Mouse (Mus musculus) CH12.LX (cell line): ENCODE results near the gene Nhp2.
"Not testable (repeated sequence)": the region's sequence is repeated elsewhere in the genome, so short reads cannot be mapped to it uniquely, and the experiment has no call there.

Source experiments
- CTCF ChIP-seq, 2 experiments: IDR thresholded peaks in 1 of 2; conservative IDR thresholded peaks in 1 of 2; 2 replicates each; pipeline ENCODE4 v1.5.1; 2011 to 2012; ENCODE audit warnings: low read depth in 2 of 2, low read length in 2 of 2, improper control_type of control experiment in 1 of 2, inconsistent platforms in 1 of 2, mild to moderate bottlenecking in 1 of 2, moderate library complexity in 1 of 2
- KAT2A ChIP-seq: IDR thresholded peaks from 2 replicates; pipeline ENCODE4 v1.6.1; 2012; ENCODE audit warnings: low read length, improper control_type of control experiment, inconsistent platforms; ENCODE audit not compliant: insufficient replicate concordance
- MAX ChIP-seq: IDR thresholded peaks from 2 replicates; pipeline ENCODE4 v1.6.1; 2011; ENCODE audit warnings: low read length, improper control_type of control experiment
- MEF2A ChIP-seq: IDR thresholded peaks from 2 replicates; pipeline ENCODE4 v1.6.1; 2014; ENCODE audit warnings: low read depth, mild to moderate bottlenecking, inconsistent platforms, low read length, improper control_type of control experiment, borderline replicate concordance
- MYC ChIP-seq: IDR thresholded peaks from 2 replicates; pipeline ENCODE4 v1.6.1; 2011; ENCODE audit warnings: low read depth, mild to moderate bottlenecking, improper control_type of control experiment, low read length
- NELFE ChIP-seq: IDR thresholded peaks from 2 replicates; pipeline ENCODE4 v1.6.1; 2011; ENCODE audit warnings: low read depth, low read length, improper control_type of control experiment
- POLR2A ChIP-seq: IDR thresholded peaks from 2 replicates; pipeline ENCODE4 v1.6.1; 2011; ENCODE audit warnings: low read depth, mild to moderate bottlenecking, improper control_type of control experiment, low read length
- POLR2AphosphoS2 ChIP-seq: IDR thresholded peaks from 2 replicates; pipeline ENCODE4 v1.6.1; 2011; ENCODE audit warnings: low read depth, low read length, improper control_type of control experiment
- SIN3A ChIP-seq: IDR thresholded peaks from 2 replicates; pipeline ENCODE4 v1.6.1; 2012; ENCODE audit warnings: low read length, improper control_type of control experiment, inconsistent platforms
- TBP ChIP-seq: conservative IDR thresholded peaks from 2 replicates; pipeline ENCODE4 v1.6.1; 2011; ENCODE audit warnings: low read depth, low read length, improper control_type of control experiment
- USF2 ChIP-seq: conservative IDR thresholded peaks from 2 replicates; pipeline ENCODE4 v1.6.1; 2011; ENCODE audit warnings: low read depth, low read length, improper control_type of control experiment

DNA sequence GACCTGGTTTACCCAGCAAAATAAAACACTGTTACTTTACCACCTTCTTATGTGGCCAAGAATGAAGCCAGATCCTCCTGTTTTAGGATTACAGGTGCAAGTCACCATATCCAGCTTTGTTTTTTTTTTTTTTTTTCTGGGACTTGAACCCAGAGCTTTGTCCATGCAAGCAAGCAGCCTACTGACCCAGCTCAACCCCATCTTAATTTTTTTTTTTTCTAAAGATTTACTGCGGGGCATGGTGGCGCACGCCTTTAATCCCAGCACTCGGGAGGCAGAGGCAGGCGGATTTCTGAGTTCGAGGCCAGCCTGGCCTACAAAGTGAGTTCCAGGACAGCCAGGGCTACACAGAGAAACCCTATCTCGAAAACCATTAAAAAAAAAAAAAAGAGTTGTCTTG lies 3.4 kb upstream of the Nhp2 start:
- TF ChIP-seq CTCF (conservative IDR thresholded peaks at IDR 0.05 in 1 of 2, IDR thresholded peaks at IDR 0.05 in 1 of 2; ENCODE audit: low read depth in 2 of 2, low read length in 2 of 2); NELFE; POLR2A; SIN3A; MAX; USF2; MEF2A; MYC; KAT2A; TBP; POLR2AphosphoS2: not testable (repeated sequence)
